Mouse (Mus musculus) MEL (cell line): Measurements from ENCODE around the gene Ssx2ip. TPM values are rescaled to one million over a fixed set of nuclear protein-coding genes. Genes with fewer than 3 reads are reported as not detected.

Source experiments
- DNase-seq: peaks from one replicate; pipeline ENCODE4 v3.0.0; 2011; ENCODE audit warnings: low read depth, low spot score
- H3K27ac ChIP-seq: 2 replicates; pipeline ENCODE4 v1.5.1; 2012; ENCODE audit warnings: low read depth, mild to moderate bottlenecking, control low read depth, low read length, moderate library complexity; ENCODE audit not compliant: control insufficient read depth
- H3K27me3 ChIP-seq, 2 experiments: fragments of 150-350 bp in 1 of 2; sonication (generic) in 1 of 2; 2 replicates each; pipeline ENCODE4 v1.6.1; 2012; ENCODE audit warnings: low read length in 2 of 2, mild to moderate bottlenecking in 2 of 2, improper control_type of control experiment in 1 of 2, moderate library complexity in 1 of 2; ENCODE audit not compliant: insufficient read depth in 2 of 2, control insufficient read depth in 1 of 2
- H3K36me3 ChIP-seq, 2 experiments: 2 replicates each; pipeline ENCODE4 v1.6.1; 2012 to 2014; ENCODE audit warnings: low read length in 2 of 2, improper control_type of control experiment in 1 of 2, inconsistent platforms in 1 of 2, mild to moderate bottlenecking in 1 of 2; ENCODE audit not compliant: insufficient read depth in 2 of 2, control insufficient read depth in 1 of 2
- H3K4me1 ChIP-seq, 2 experiments: fragments of 150-350 bp in 1 of 2; sonication (generic) in 1 of 2; 2 replicates each; pipeline ENCODE4 v1.6.1; 2012; ENCODE audit warnings: low read length in 2 of 2, improper control_type of control experiment in 1 of 2, mild to moderate bottlenecking in 1 of 2; ENCODE audit not compliant: insufficient read depth in 2 of 2, control insufficient read depth in 1 of 2
- H3K4me3 ChIP-seq, 2 experiments: fragments of 150-350 bp in 1 of 2; sonication (generic) in 1 of 2; 2 replicates each; pipeline ENCODE4 v1.5.1; 2012; ENCODE audit warnings: low read depth in 2 of 2, low read length in 2 of 2, mild to moderate bottlenecking in 2 of 2, moderate library complexity in 2 of 2, control low read depth in 1 of 2, improper control_type of control experiment in 1 of 2; ENCODE audit not compliant: control insufficient read depth in 1 of 2, insufficient read depth in 1 of 2
- H3K79me2 ChIP-seq: 2 replicates; pipeline ENCODE4 v1.6.1; 2012; ENCODE audit warnings: mild to moderate bottlenecking, low read length, moderate library complexity; ENCODE audit not compliant: control insufficient read depth, poor library complexity, insufficient read depth
- H3K9ac ChIP-seq: 2 replicates; pipeline ENCODE4 v1.6.1; 2012; ENCODE audit warnings: low read depth, mild to moderate bottlenecking, control low read depth, low read length, moderate library complexity; ENCODE audit not compliant: control insufficient read depth, poor library complexity, severe bottlenecking
- H3K9me3 ChIP-seq: fragments of 150-350 bp; sonication (generic); replicated peaks from 2 replicates; pipeline ENCODE4 v1.6.1; 2012; ENCODE audit warnings: mild to moderate bottlenecking, low read length, improper control_type of control experiment, moderate library complexity; ENCODE audit not compliant: insufficient read depth
- BHLHE40 ChIP-seq: IDR thresholded peaks from 2 replicates; pipeline ENCODE4 v1.6.1; 2012; ENCODE audit warnings: low read depth, mild to moderate bottlenecking, inconsistent platforms, low read length, improper control_type of control experiment, borderline replicate concordance
- CTCF ChIP-seq, 3 experiments: IDR thresholded peaks in 2 of 3; conservative IDR thresholded peaks in 1 of 3; 2 replicates each; pipeline ENCODE4 v1.5.1; 2011 to 2012; ENCODE audit warnings: low read length in 3 of 3, low read depth in 2 of 3, mild to moderate bottlenecking in 2 of 3, improper control_type of control experiment in 1 of 3, inconsistent platforms in 1 of 3, mixed read lengths in 1 of 3, moderate library complexity in 1 of 3; ENCODE audit not compliant: control insufficient read depth in 1 of 3, insufficient read depth in 1 of 3, poor library complexity in 1 of 3, severe bottlenecking in 1 of 3
- EP300 ChIP-seq, 2 experiments: IDR thresholded peaks; 2 replicates each; pipeline ENCODE4 v1.6.1; 2011; ENCODE audit warnings: improper control_type of control experiment in 2 of 2, low read length in 2 of 2, low read depth in 1 of 2, mild to moderate bottlenecking in 1 of 2
- ETS1 ChIP-seq: IDR thresholded peaks from 2 replicates; pipeline ENCODE4 v1.6.1; 2012; ENCODE audit warnings: low read depth, mild to moderate bottlenecking, inconsistent platforms, low read length, improper control_type of control experiment, moderate library complexity
- HCFC1 ChIP-seq: IDR thresholded peaks from 2 replicates; pipeline ENCODE4 v1.6.1; 2012; ENCODE audit warnings: low read depth, mild to moderate bottlenecking, inconsistent platforms, low read length, improper control_type of control experiment, moderate library complexity
- MEF2A ChIP-seq: IDR thresholded peaks from 2 replicates; pipeline ENCODE4 v1.6.1; 2014; ENCODE audit warnings: low read depth, mild to moderate bottlenecking, inconsistent platforms, low read length, improper control_type of control experiment; ENCODE audit not compliant: poor library complexity, insufficient replicate concordance, severe bottlenecking; ENCODE audit errors: extremely low read depth
- MXI1 ChIP-seq: IDR thresholded peaks from 2 replicates; pipeline ENCODE4 v1.6.1; 2011; ENCODE audit warnings: mild to moderate bottlenecking, low read depth, low read length, improper control_type of control experiment
- MYC ChIP-seq: IDR thresholded peaks from 2 replicates; pipeline ENCODE4 v1.6.1; 2011; ENCODE audit warnings: low read depth, mild to moderate bottlenecking, low read length, improper control_type of control experiment, moderate library complexity
- NELFE ChIP-seq: IDR thresholded peaks from 2 replicates; pipeline ENCODE4 v1.6.1; 2011; ENCODE audit warnings: low read depth, low read length, improper control_type of control experiment
- POLR2A ChIP-seq, 2 experiments: IDR thresholded peaks; 2 replicates each; pipeline ENCODE4 v1.6.1; 2011 to 2012; ENCODE audit warnings: low read length in 2 of 2, mild to moderate bottlenecking in 2 of 2, control low read depth in 1 of 2, improper control_type of control experiment in 1 of 2, low read depth in 1 of 2, moderate library complexity in 1 of 2; ENCODE audit not compliant: control insufficient read depth in 1 of 2, insufficient read depth in 1 of 2, poor library complexity in 1 of 2
- RAD21 ChIP-seq: IDR thresholded peaks from 2 replicates; pipeline ENCODE4 v1.6.1; 2011; ENCODE audit warnings: mild to moderate bottlenecking, low read depth, low read length, improper control_type of control experiment
- SIN3A ChIP-seq: IDR thresholded peaks from 2 replicates; pipeline ENCODE4 v1.6.1; 2012; ENCODE audit warnings: low read length, improper control_type of control experiment, inconsistent platforms
- SMC3 ChIP-seq: IDR thresholded peaks from 2 replicates; pipeline ENCODE4 v1.6.1; 2011; ENCODE audit warnings: low read depth, low read length, improper control_type of control experiment
- TBP ChIP-seq: IDR thresholded peaks from 2 replicates; pipeline ENCODE4 v1.8.0; 2011; ENCODE audit warnings: low read depth, low read length, improper control_type of control experiment
- USF1 ChIP-seq: IDR thresholded peaks from 2 replicates; pipeline ENCODE4 v1.6.1; 2014; ENCODE audit warnings: low read depth, mild to moderate bottlenecking, inconsistent platforms, low read length, improper control_type of control experiment, moderate library complexity
- ZNF384 ChIP-seq: IDR thresholded peaks from 2 replicates; pipeline ENCODE4 v1.6.1; 2012; ENCODE audit warnings: low read depth, mild to moderate bottlenecking, inconsistent platforms, low read length, improper control_type of control experiment
- polyA plus RNA-seq, 2 experiments: library from polyadenylated mRNA; stranded (reverse) in 1 of 2; unstranded in 1 of 2; fragments of >175 nt in 1 of 2; fragments of >200 nt in 1 of 2; gene quantifications; 2 replicates each; pipeline versions ENCODE4 v1.2.1 to v1.2.4; 2012; ENCODE audit warnings: low replicate concordance in 2 of 2, low read depth in 1 of 2; ENCODE audit not compliant: insufficient read length in 2 of 2, insufficient read depth in 1 of 2, missing spikeins in 1 of 2
- total RNA-seq: library from RNA; depleted of rRNA; stranded (reverse); fragments of 300-350 nt; gene quantifications from 2 replicates; pipeline ENCODE4 v1.2.3, GENCODE M21; 2012

The Ssx2ip gene
- total and polyA plus RNA-seq, 3 experiments: 52.1 to 270 (median 70.0) TPM

- TF ChIP-seq ZNF384: no peak
- no peak for TF ChIP-seq POLR2A (IDR thresholded peaks at IDR 0.05; ENCODE audit: control insufficient read depth in 1 of 2, insufficient read depth in 1 of 2, low read depth in 1 of 2, low read length in 2 of 2, poor library complexity in 1 of 2)
- TF ChIP-seq NELFE: no peak
- Histone ChIP-seq H3K36me3 (peaks cover 4 to 26% of the 10 kb centered on the region in 2 experiments), H3K27ac (no peak overlapping the region), H3K27me3 (no peaks in the 10 kb centered on the region), H3K9me3 (no peaks in the 10 kb centered on the region), H3K79me2 (peaks cover 2% of the 10 kb centered on the region; the same call in 1 of the 2 replicates), H3K4me1 (peaks cover 16 to 21% of the 10 kb centered on the region in 2 experiments), H3K9ac (no peak overlapping the region), H3K4me3 (no peak overlapping the region)
- no peak for DNase-seq
Measured at GRCm38 (mm10) chr3:146421787-146422186, 17.3 kb downstream of the Ssx2ip start.

- H3K36me3 ChIP-seq: peaks cover 0 to 7% of the 10 kb centered on the region in 2 experiments
- peaks cover under 1 to 6% of the 10 kb centered on the region in 2 experiments; a peak in 3 of 4 replicates for H3K4me1 ChIP-seq
- no peak overlapping the region for H3K27ac ChIP-seq
- no peaks in the 10 kb centered on the region for H3K9me3 ChIP-seq
- H3K4me3 ChIP-seq: no peak overlapping the region
- no peak overlapping the region for H3K9ac ChIP-seq
- DNase-seq: peak; percentile 40
- peaks cover 1% of the 10 kb centered on the region; the same call in 1 of the 2 replicates for H3K79me2 ChIP-seq
- TF ChIP-seq TBP (no peak), SMC3 (peak; percentile 32), NELFE (no peak), MEF2A (no peak), ETS1 (no peak), CTCF (IDR thresholded peaks at IDR 0.05 in 2 of 3, conservative IDR thresholded peaks at IDR 0.05 in 1 of 3; ENCODE audit: control insufficient read depth in 1 of 3, insufficient read depth in 1 of 3, low read depth in 2 of 3, low read length in 3 of 3, poor library complexity in 1 of 3, severe bottlenecking in 1 of 3) (peak; percentile 47 to 66 (median 52); a peak in 5 of 6 replicates), RAD21 (peak; percentile 16)
- no peaks in the 10 kb centered on the region for H3K27me3 ChIP-seq
Measured at GRCm38 (mm10) chr3:146423710-146424109, 19.3 kb downstream of the Ssx2ip start.

- Histone ChIP-seq H3K9ac (no peak overlapping the region), H3K27ac (no peak overlapping the region), H3K36me3 (peaks cover under 1 to 6% of the 10 kb centered on the region in 2 experiments; a peak in 3 of 4 replicates), H3K27me3 (no peaks in the 10 kb centered on the region), H3K9me3 (no peaks in the 10 kb centered on the region), H3K79me2 (peaks cover 1% of the 10 kb centered on the region; the same call in 1 of the 2 replicates), H3K4me3 (no peak overlapping the region), H3K4me1 (peaks cover 0 to 2% of the 10 kb centered on the region in 2 experiments; a peak in 1 of 4 replicates)
- TF ChIP-seq TBP (no peak), HCFC1 (no peak), MYC (no peak), USF1 (no peak), BHLHE40 (no peak), MXI1 (no peak), SIN3A (no peak), ZNF384 (no peak), NELFE (no peak), EP300 (IDR thresholded peaks at IDR 0.05; ENCODE audit: low read depth in 1 of 2, low read length in 2 of 2) (no peak)
- no peak for DNase-seq
Measured at GRCm38 (mm10) chr3:146424306-146424900, 20.0 kb downstream of the Ssx2ip start.
